Mouse (Mus musculus) heart, postnatal 0 days (tissue): Measurements from ENCODE around the gene Emb. TPM values are rescaled to one million over a fixed set of nuclear protein-coding genes. Genes with fewer than 3 reads are reported as not detected.
"Not testable (repeated sequence)": the region's sequence is repeated elsewhere in the genome, so short reads cannot be mapped to it uniquely, and the experiment has no call there.

Source experiments
- ATAC-seq: fragments of 200-750 bp; cut with Nextera tagmentation; 2 replicates; pipeline ENCODE4 v1.8.0; 2017; ENCODE audit warnings: low read depth, moderate number of reproducible peaks, moderate library complexity; ENCODE audit not compliant: insufficient read depth
- DNase-seq: peaks from one replicate; pipeline ENCODE4 v3.0.0-alpha.2; 2016; ENCODE audit warnings: low spot score
- H3K27ac ChIP-seq: fragments of 300-500 bp; sonication (generic); 2 replicates; pipeline ENCODE4 v1.5.1; 2014; ENCODE audit warnings: low read depth, mild to moderate bottlenecking
- H3K27me3 ChIP-seq: fragments of 300-500 bp; sonication (generic); 2 replicates; pipeline ENCODE4 v1.6.1; 2014; ENCODE audit warnings: low read length, mixed read lengths; ENCODE audit not compliant: control insufficient read depth, insufficient read depth
- H3K36me3 ChIP-seq: fragments of 300-500 bp; sonication (generic); replicated peaks from 2 replicates; pipeline ENCODE4 v1.6.1; 2014; ENCODE audit warnings: low read length, mixed read lengths; ENCODE audit not compliant: control insufficient read depth, insufficient read depth
- H3K4me1 ChIP-seq: fragments of 300-500 bp; sonication (generic); 2 replicates; pipeline ENCODE4 v1.6.1; 2014; ENCODE audit warnings: antibody characterized with exemption; ENCODE audit not compliant: control insufficient read depth, insufficient read depth
- H3K4me2 ChIP-seq: fragments of 300-500 bp; sonication (generic); 2 replicates; pipeline ENCODE4 v1.6.1; 2014; ENCODE audit warnings: low read depth, mild to moderate bottlenecking, low read length, moderate library complexity
- H3K4me3 ChIP-seq: fragments of 300-500 bp; sonication (generic); 2 replicates; pipeline ENCODE4 v1.5.1; 2014; ENCODE audit warnings: low read depth, low read length
- H3K9ac ChIP-seq: fragments of 300-500 bp; sonication (generic); replicated peaks from 2 replicates; pipeline ENCODE4 v1.6.1; 2014; ENCODE audit warnings: low read depth, low read length, mixed read lengths
- H3K9me3 ChIP-seq: fragments of 300-500 bp; sonication (generic); replicated peaks from 2 replicates; pipeline ENCODE4 v1.6.1; 2016; ENCODE audit warnings: low read length; ENCODE audit not compliant: control insufficient read depth
- CTCF ChIP-seq: IDR thresholded peaks from 2 replicates; pipeline ENCODE4 v1.5.1; 2016; ENCODE audit warnings: antibody characterized with exemption, control low read depth, low read depth
- EP300 ChIP-seq: IDR thresholded peaks from 2 replicates; pipeline ENCODE4 v1.6.1; 2016; ENCODE audit warnings: antibody characterized with exemption, low read depth
- WGBS: fragments of 180-500 bp; shearing (Covaris S2); extraction: QIAGEN DNeasy Blood & Tissue Kit; methylation state at CpG from one replicate; pipeline ENCODE4 v1.1.7; 2014; 5-methylcytosine and 5-hydroxymethylcytosine counted together
- polyA plus RNA-seq: library from polyadenylated mRNA; unstranded; fragments of >200 nt; fragmentation: Nextera tagmentation; extraction: Ambion mirVana; gene quantifications from 2 replicates; pipeline ENCODE4 v1.2.1, GENCODE M21; 2015
- total RNA-seq: library from RNA; depleted of rRNA; stranded (reverse); fragments of >200 nt; gene quantifications from 2 replicates; pipeline ENCODE4 v1.2.3, GENCODE M21; 2014; ENCODE audit warnings: low replicate concordance; rRNA removed

The Emb gene
- total RNA-seq (2.2 and 3.9 TPM in 2 replicates), polyA plus RNA-seq (2.8 and 3.5 TPM in 2 replicates)

DNA sequence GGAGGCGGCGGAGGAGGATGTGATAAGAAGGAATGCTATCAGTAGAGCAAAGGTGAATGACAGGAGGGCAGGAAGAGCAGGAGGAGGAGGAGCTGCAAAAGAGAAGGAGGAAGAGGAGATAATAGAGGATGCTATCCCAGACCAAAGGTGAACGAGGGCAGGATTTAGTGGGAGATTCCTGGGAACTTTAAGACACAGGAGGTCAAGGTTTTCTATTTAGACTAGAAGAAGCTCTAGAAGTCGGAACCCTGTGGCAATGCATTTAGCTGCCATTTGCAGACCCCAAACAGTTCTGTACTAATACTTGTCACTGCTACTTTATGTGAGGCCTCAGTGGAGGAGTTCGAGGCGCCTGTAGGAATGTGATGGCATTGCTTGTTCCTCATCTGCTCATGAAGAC lies at the start of gene Emb:
Gene Emb (plus strand): TSS at position 301 of the 400 bp plus-strand sequence.
- H3K27me3 ChIP-seq: no peaks in the 10 kb centered on the region
- no peak within 1 kb of the TSS for H3K4me2 ChIP-seq
- H3K9ac ChIP-seq: no peak within 1 kb of the TSS
- H3K27ac ChIP-seq: no peak within 1 kb of the TSS
- WGBS: 34% methylated on average over 6 of the region's 6 CpGs
- DNase-seq (no peak), ATAC-seq (no peak)
- H3K4me3 ChIP-seq: no peak within 1 kb of the TSS
- no peaks in the 10 kb centered on the region for H3K36me3 ChIP-seq
- no peaks in the 10 kb centered on the region for H3K9me3 ChIP-seq
- TF ChIP-seq CTCF (no peak), EP300 (no peak)
- H3K4me1 ChIP-seq: no peaks in the 10 kb centered on the region

GRCm38 (mm10) chr13:117163906-117164305 lies 44.4 kb upstream of the Emb start:
- no peak overlapping the region for H3K4me2 ChIP-seq
- DNase-seq: no peak
- H3K36me3 ChIP-seq: no peaks in the 10 kb centered on the region
- no peak overlapping the region for H3K9ac ChIP-seq
- no peak for ATAC-seq
- H3K4me1 ChIP-seq: no peaks in the 10 kb centered on the region
- no peaks in the 10 kb centered on the region for H3K27me3 ChIP-seq
- no peaks in the 10 kb centered on the region for H3K9me3 ChIP-seq
- H3K27ac ChIP-seq: no peak overlapping the region
- TF ChIP-seq CTCF (no peak), EP300 (no peak)
- 82% methylated on average over 5 of the region's 5 CpGs for WGBS
- H3K4me3 ChIP-seq: no peak overlapping the region

DNA sequence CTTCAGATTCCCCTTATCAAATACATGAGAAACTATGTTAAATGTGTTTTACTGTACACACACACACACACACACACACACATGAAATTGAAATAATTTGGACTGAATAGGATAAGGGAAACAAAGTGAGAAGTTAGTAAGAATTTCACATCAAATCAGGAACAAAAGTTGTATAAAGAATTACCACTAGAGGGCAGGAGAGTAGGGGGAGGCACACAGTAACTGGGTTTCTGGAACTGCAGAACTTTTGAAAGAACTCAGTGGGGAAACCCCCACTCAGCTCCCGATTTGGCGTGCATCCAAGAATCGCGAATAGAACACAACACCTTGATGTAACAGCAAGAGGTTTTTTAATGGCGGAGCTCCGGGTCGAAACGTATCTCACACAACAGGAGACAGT lies 43.3 kb upstream of the Emb start:
- DNase-seq (no peak), ATAC-seq (no peak)
- Histone ChIP-seq H3K27me3 (no peaks in the 10 kb centered on the region), H3K9me3 (no peaks in the 10 kb centered on the region), H3K36me3 (no peaks in the 10 kb centered on the region), H3K27ac (no peak overlapping the region), H3K4me2 (no peak overlapping the region), H3K9ac (no peak overlapping the region), H3K4me3 (no peak overlapping the region), H3K4me1 (no peaks in the 10 kb centered on the region)
- TF ChIP-seq CTCF: no peak
- no peak for TF ChIP-seq EP300
- WGBS: 94% methylated on average over 8 of the region's 8 CpGs

DNA sequence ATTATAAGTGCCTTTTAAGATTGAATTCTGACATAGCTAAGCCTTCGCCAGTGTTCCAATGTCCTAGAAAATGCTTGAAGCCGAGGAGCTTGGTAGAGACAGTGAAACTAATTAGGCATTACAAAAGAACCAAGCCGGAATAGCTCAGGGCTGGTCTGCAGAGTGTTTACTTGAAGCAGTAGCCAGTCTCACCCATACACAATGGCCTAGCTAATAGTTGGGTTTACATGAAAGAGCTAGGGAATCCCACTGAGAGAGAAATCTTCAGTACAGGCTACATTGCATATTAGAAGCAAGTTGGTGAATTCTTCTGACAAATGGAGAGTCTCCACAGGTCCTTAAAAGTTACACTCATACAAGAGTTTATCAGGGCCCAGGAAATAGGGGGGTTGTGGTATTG lies 27.4 kb upstream of the Emb start:
- not testable (repeated sequence) for H3K27me3 ChIP-seq, H3K9ac ChIP-seq, DNase-seq, H3K36me3 ChIP-seq, H3K4me3 ChIP-seq, H3K4me2 ChIP-seq, H3K4me1 ChIP-seq, H3K9me3 ChIP-seq, ATAC-seq, H3K27ac ChIP-seq
- 82% methylated on average over 3 of the region's 3 CpGs for WGBS

GRCm38 (mm10) chr13:117183288-117183687 lies 25.0 kb upstream of the Emb start:
- Histone ChIP-seq H3K4me1 (no peaks in the 10 kb centered on the region), H3K9me3 (no peaks in the 10 kb centered on the region), H3K36me3 (no peaks in the 10 kb centered on the region), H3K4me3 (no peak overlapping the region), H3K27me3 (no peaks in the 10 kb centered on the region), H3K4me2 (no peak overlapping the region), H3K27ac (no peak overlapping the region), H3K9ac (no peak overlapping the region)
- no peak for DNase-seq
- ATAC-seq: no peak
- 61% methylated on average over 6 of the region's 6 CpGs for WGBS
- TF ChIP-seq CTCF (no peak), EP300 (no peak)

GRCm38 (mm10) chr13:117185329-117185728 lies 23.0 kb upstream of the Emb start:
- ATAC-seq (no peak), DNase-seq (no peak)
- H3K36me3 ChIP-seq: no peaks in the 10 kb centered on the region
- no peaks in the 10 kb centered on the region for H3K4me1 ChIP-seq
- no peak for TF ChIP-seq CTCF
- TF ChIP-seq EP300: no peak
- no peak overlapping the region for H3K4me3 ChIP-seq
- no peaks in the 10 kb centered on the region for H3K27me3 ChIP-seq
- no peak overlapping the region for H3K9ac ChIP-seq
- no peak overlapping the region for H3K27ac ChIP-seq
- H3K4me2 ChIP-seq: no peak overlapping the region
- H3K9me3 ChIP-seq: no peaks in the 10 kb centered on the region
- WGBS: 29% methylated on average over 6 of the region's 6 CpGs
